Mouse (Mus musculus) G1E (cell line): ENCODE measurements around the gene Gfpt2.

Experiments
- CTCF ChIP-seq: IDR thresholded peaks from 2 replicates; pipeline ENCODE4 v1.5.1; 2012; ENCODE audit warnings: low read depth, low read length, inconsistent platforms, mixed read lengths
- GATA1 ChIP-seq: IDR thresholded peaks from 2 replicates; pipeline ENCODE4 v1.6.1; 2012; ENCODE audit warnings: borderline replicate concordance, low read length, inconsistent platforms, mixed read lengths
- GATA2 ChIP-seq: IDR thresholded peaks from 2 replicates; pipeline ENCODE4 v1.6.1; 2012; ENCODE audit warnings: low read depth, low read length, inconsistent platforms, borderline replicate concordance
- POLR2AphosphoS5 ChIP-seq: IDR thresholded peaks from 2 replicates; pipeline ENCODE4 v1.6.1; 2012; ENCODE audit warnings: low read depth, low read length, inconsistent platforms; ENCODE audit not compliant: insufficient replicate concordance
- TAL1 ChIP-seq: conservative IDR thresholded peaks from 2 replicates; pipeline ENCODE4 v1.6.1; 2012; ENCODE audit warnings: low read depth, low read length, inconsistent platforms, mixed read lengths

GRCm38 (mm10) chr11:49764023-49764422 lies 30.0 kb upstream of the Gfpt2 start:
- no peak for TF ChIP-seq CTCF
- no peak for TF ChIP-seq TAL1
- TF ChIP-seq GATA1 = no peak
- no peak for TF ChIP-seq POLR2AphosphoS5
- TF ChIP-seq GATA2 = no peak
